Mouse (Mus musculus) megakaryocyte-erythroid progenitor cell, adult 5-6 weeks (primary cell): ENCODE measurements around the gene 6430628N08Rik. TPM values are rescaled to one million over a fixed set of nuclear protein-coding genes. Genes with fewer than 3 reads are reported as not detected.

Experiments used
- ATAC-seq: replicated peaks from 2 replicates; pipeline ENCODE4 v1.8.0; 2016; ENCODE audit warnings: mild to moderate bottlenecking, inconsistent platforms; ENCODE audit not compliant: severe bottlenecking, poor library complexity, low FRiP score, low TSS enrichment
- total RNA-seq, 2 experiments: library from RNA; stranded (forward) in 1 of 2; stranded (reverse) in 1 of 2; fragments of 200-1000, 215-1000 nt in 1 of 2; fragments of >200 nt in 1 of 2; fragmentation: Nextera tagmentation in 1 of 2; gene quantifications; 2 replicates each; pipeline ENCODE4 v1.2.3; 2014 to 2017

Gene 6430628N08Rik
- total RNA-seq, 2 experiments from 2014 or later: not detected

DNA sequence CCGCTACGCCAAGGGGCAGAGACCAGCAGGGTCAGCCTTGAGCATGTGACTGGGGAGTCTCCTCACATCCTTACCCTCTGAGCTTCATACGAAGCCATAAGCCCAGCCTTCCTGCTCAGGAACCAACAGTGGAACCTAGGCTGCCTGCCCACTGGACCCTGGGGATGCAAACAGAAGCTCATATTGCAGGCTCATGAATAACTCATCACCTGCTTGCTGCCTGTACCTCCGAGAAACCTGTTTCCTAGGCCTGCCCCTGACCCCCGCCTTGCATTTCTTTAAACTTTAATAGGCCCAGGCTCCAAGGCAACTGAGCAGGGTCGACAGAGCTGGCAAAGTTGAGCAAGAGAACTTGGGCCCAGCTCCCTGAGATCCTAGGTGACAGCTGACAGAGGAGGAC is 6.4 kb upstream of the 6430628N08Rik start, which contains the start of gene Kncn:
TSS of gene Kncn (plus strand) at position 379 of the 400 bp plus-strand sequence.
- ATAC-seq: no peak

DNA sequence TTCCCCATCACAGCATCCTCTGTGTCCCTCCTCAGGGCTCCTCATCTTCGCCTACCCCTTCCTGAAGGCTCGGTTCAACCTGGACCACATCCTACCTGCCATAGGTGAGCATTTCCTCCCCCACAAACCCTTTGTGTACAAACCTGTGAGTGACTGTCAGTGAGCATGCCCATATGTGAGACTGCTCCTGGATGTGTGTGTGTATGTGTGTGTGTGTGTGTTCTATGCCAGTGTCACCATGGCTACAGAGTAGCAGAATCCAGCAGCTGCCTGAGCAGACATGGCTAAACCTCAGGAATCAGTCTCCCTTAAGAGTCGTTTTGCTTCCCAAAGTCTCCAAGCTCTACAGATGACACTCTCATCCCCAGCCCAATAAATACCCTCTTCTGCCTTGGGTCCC is 4.6 kb upstream of the 6430628N08Rik start:
- no peak for ATAC-seq

DNA sequence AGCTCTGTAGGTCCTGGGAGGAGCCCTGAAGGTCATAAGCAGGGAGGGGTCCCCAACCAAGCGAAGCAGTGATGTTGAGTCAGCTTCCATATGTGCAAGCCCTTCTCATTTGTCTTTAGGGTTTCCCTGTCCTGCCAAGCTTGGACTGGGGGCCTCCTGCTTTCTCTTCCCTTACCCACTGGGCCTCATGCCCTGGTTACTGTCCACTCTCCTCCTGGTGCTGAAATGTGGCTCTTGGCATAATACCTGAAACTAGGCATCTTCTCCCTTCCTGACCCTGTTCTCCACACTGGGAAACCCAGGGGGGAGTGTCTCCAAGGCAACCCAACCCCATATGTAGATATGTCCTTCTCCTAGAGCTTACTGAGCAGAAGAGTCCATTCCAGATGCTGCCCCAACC is 3.6 kb upstream of the 6430628N08Rik start:
- ATAC-seq: peak; percentile 49; the same call in 1 of the 2 replicates

DNA sequence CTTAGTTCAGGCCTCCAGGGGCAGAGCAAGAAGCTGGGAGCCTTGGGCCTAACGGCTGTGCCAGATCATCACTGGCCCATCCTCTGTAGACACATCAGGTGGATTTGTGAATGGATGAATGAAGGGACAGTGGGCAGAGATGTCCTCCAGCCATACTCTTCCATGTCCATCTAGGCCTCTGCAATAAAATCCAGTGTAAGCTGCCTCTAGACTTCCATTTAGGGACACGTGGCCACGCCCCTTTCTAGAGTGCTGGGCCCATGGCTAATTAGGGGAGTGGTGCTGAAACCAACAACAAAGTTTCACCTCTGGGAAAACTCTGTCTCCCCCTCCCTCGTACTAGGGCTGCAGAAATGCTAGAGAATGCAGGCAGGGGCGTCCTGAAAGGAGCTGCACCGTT is 399 bp upstream of the 6430628N08Rik start:
- no peak for ATAC-seq

DNA sequence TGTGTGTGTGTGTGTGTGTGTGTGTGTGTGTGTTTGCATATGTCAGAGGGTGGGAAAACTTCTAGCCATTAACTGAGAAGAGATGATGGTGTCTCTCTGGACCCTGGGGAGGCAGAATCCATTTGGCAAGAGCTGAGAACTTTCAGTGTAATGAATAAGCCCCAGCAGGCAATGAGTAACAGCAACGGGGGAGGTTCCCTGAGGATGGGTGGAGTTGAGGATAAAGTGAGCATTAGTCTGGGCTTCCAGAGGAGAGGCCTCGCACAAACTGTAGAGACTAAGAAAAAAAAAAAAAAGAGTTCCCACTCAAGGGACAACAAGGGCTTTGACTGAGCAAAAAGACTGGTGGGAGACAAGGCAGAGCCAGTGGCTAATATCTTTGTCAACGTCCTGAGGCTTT is 3.8 kb downstream of the 6430628N08Rik start:
- ATAC-seq: no peak

DNA sequence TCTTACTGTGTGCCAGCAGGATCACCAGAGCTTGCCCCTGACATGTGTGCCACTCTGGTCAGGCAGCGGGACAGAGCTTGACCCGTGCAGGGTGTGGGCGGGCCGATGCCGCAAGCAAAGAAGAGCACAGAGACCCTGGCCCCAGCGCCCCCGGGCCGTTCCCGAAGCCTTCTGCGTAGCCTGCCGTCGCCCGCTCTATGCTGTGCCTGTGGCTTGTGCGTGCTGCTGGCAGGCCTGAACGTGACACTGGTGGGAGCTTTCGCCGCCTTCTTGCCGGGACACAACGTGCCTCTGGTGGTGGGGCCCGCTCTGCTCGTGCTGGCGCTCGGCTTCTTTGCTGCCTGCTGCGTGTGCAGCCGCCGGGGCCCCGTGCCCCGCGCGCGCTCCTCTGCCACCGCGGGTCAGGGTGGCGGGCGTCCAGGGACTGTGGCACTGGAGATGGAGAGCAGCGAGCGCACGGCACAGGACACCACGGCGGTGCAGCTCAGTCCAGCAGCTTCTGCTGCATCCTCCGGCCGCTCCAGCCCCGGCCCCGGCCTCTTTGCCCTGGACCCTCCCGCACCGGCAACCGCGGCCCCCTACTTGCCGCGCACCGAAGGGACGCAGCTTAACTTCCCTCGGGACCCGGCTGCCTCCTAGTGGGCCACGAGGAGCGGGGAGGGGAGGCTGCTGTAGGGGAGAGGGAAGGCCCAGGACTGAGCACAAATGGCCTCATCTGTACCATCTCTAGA is 7.6 kb downstream of the 6430628N08Rik start:
- no peak for ATAC-seq

DNA sequence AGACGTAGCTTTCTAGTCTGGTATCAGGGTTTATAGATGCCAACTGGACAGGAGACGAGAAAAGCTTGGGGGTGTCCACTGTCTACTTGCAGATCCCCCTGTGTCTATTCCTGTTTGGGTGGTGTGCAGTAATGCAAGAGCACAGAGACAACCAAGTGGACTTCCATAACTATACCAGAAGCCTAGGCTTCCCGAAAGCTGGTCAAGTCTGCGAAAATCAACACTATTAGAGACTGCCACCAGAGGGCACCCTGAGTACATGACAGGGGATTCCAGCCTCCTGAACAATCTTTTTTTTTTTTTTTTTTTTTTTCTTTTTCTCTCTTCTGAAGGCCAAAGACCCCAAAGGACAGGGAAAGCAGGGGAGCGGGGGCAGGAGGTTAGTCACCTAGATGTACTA is 12.4 kb downstream of the 6430628N08Rik start:
- peak; percentile 75 for ATAC-seq

DNA sequence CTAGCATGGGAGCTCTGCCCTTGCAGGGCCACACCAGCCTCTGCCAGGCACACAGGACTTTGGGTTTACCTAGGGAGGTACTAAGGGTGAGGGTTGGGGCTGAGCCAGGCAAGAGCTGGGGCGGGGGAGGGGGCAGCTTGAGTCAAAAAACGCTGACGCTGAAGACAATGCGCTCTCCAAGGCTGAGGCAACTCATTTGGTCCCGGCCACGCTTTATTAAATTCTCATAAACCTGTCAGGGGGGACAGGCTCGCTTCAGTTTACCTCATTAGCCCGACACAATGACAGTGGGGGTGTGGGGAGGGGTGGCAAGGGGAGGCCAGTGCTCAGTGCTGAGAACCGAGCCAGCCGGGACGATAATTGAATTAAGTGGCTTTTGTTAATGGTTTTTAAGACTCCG is 13.9 kb downstream of the 6430628N08Rik start:
- ATAC-seq: no peak

DNA sequence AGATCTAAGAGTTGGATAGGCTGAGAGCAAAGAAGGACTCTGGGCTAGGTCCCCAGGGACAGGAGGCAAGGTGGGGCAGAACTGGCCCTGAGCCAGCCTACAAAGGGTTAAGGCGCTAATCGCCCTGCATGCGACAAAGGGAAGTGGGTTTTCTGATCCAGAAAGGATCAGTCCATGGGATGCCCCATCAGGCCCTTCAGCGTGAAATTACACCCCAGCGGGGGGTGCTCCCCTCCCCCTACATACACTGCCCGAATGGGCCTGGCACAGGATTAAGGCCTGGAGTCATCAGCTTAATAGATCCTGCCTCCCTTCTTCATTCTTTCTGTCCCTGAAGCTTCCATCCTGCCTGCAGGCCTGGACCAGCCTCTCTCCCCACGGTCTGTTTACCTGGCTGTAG is 15.2 kb downstream of the 6430628N08Rik start:
- no peak for ATAC-seq

DNA sequence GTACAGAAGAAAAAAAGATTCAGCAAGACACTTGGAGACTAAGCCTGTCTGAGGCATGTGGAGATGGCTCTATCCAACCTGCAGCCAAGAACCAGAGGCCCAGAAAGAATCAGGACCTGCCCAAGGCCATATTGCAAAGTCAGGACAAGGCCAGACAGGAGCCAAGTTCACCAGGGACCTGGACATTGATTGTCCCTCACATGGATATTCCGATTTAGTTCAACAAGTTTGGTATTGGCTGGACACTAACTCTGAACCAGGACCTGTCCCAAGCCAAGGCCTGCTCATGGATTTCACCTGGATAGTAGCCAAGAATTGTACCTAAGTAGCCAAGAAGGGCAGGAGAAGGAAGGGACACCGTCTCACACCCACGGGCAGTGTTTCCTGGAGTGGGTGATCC is 16.3 kb downstream of the 6430628N08Rik start:
- no peak for ATAC-seq

DNA sequence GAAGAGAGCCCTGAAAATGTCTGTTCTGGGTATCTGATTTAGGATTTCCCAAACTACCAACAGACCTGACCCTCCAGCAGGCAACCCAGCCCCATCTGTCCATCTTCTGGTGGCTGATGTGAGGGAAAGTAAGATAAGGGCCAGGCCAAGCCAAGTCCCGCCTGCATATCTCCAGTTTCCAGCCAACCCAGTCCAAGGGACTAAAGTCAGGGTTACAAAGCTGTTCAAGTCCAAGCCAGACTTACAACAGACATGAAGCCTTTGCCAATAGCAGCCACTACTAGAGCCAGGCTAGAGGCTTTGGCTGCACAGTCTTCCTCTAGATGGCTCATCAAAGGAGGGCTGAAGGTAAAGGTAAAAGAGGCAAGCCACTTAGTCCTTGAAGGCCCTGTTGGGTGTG is 17.5 kb downstream of the 6430628N08Rik start:
- peak; percentile 60 for ATAC-seq

DNA sequence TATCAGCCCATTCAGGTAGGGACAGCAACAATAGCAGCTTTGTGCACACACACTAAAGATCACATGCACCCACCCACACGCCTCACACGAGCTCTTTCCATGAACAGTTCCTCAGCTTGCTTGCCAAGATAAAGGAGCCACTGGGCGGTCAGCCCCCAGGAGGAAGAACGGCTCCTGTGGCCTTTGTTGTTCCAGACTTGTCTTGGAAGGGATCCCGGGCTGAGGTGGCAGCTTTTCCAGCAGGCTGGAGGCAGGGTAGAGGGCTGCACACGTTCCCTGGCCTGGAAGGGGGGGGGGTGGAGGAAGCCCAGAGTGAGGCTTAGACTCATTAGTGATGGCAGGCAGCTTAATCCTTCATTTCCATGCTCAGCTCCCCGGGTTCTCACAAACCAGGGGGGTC is 18.2 kb downstream of the 6430628N08Rik start:
- ATAC-seq: no peak

DNA sequence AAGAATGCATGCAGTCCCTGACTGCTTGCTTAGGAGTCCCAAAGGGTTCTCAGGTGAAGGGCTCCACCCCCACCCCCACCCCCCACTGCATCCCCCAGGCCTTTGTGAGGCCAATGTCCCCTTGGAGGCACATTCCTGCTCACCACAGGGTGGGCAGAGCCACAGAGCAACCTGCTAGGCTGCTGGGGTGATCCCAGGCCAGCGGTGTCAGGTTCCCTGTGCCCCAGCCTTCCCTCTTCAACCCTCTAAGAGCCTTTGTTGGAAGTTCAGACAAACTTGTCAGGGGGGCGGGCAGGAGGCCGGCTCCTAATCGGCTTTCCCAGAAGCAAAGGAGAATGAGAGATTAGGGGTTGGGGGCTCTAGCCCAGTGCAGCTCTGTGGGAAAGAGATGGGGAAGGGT is 21.1 kb downstream of the 6430628N08Rik start:
- no peak for ATAC-seq

DNA sequence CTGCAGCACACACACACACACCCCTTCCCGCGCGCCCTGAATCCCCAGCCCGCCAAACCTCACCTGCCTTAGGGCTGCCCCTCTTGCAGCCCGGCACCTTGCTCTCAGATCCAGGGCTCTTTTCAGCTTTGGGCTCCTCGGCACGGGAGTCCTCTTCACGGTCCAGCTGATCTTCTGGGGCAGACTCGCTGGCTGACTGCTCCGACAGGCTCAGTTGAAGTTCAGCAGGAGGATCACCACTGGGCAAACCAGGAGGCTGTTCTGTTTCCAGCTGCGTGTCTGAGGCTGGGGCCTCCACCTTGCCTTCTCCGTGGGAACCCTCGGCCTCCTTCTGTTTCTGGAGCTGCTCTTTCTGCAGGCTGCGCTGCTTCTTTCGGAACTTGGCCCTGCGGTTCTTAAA is 29.4 kb downstream of the 6430628N08Rik start:
- ATAC-seq: no peak

DNA sequence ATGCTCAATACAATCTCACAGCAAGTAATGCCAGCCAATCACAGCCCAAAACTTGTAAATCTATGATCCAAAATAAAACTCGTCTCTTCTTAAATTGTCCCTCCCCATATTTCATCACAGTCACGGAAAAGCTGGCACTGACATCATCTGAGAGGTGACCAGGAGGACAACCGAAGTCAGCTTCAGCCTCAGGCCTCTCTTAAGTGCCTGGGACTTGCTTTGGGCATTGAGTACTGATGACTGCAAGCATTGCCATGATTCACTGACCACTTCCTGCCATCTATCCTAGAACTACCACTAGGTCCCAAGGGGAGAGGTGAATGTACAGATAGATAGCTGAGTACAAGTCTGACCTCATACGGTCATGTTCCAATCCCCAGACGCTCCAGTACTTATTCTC is 32.2 kb downstream of the 6430628N08Rik start:
- no peak for ATAC-seq

DNA sequence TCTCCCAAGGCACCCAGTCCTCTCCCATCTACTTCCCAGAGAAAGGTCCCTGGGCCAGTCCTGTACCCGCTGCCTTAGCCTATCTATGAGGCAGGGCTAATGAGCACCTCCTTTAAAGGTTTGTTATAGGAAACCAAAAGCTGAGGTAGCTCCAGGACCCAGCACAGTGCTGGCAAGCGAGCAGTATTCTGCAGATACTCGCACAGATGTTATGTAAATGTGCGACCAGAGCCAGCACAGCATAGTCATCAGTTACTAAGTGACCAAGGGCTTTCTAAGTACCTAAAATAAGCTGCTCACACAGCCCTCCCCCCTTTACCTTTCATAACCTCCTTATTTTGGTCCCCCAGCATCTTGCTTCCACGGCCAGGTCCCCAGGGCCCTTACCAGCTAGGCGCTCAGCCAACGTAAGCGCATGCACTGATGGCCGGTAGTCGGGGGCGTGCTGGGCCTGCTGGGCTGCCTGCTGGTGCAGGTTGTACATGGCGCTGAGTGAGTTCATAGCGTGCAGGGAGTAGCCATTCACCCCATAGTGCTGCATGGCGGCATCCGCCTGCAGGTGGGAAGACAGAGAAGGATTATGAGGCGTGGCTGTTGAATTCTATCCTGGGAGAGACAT is 32.9 kb downstream of the 6430628N08Rik start:
- ATAC-seq: no peak

DNA sequence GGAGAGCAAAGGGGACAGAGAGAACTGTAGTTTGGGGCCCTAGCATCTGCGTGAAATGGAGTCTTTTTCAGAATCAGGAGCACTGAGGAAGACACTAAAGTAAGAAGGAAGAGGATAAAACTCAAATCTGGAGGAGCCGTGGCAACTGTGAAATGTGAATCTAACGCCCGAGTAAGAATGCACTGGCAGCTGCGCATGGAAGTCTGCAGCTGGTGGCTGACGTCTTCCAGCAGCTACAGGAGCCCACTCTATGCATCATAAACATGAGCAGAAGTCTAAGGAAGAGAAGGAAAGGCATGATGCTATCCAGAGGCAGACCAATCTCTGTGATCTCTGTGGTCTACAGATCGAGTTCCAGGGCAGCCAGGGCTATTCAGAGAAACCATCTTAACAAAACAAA is 37.2 kb downstream of the 6430628N08Rik start:
- ATAC-seq: no peak

DNA sequence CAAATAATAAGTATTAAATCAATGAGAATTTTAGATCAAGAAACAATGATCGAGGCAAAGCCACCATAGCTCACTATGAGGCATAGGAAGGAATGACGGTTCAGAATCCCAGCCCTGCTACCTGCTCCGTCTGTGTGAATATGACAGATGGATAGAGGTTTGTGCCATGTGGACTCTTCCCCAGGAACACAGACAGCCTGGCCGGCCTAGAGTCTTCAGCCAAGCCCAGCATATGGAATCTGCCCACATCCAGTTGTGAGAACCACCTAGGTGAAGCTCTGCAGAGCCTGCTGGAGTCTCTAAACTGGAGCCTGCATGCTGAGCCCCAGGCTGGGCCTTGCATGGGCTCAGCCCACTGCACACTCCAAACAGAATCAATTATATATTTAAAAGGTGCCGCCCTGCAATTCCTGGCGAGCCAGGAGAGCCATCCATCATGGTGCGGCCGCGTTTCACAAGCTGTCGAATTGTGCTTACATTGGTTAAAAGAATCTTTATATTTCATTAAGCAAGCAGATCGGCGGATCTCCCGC is 41.2 kb downstream of the 6430628N08Rik start:
- no peak for ATAC-seq

DNA sequence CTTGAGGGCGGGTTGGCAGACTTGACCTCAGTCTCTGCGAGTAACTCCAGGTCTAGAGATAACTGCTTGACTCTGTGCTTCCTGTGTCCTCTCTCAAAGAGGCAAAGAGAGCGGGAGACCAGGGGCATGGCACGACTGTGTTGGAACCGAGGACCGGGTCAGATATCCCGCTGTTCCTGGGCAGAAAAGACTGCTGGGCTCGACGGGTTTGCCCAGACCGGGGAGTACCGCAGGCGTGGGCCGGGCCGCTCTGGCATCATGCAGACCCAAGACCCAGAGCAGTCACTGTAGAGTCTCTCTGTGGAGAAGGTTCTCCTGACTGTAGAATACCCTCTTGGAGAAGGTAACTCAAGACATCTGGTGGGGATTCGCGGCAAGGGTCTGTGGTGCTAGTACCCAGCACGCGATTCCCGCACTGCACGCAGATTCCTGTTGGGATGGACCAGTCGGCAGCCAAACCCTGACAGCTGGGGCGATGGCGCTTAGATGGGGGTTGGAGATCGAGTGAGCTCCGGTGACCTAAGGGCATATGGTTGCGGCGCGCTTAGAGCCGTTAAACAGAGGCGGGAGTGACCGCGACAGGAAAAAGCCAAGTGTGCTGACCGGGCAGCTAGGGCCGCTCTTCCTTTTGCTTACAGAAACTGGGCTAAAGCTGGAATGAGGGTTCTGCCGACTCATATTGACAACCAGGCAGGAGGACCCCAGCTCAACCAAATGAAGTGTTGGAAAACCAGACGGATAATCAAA is 45.5 kb downstream of the 6430628N08Rik start:
- ATAC-seq: no peak

DNA sequence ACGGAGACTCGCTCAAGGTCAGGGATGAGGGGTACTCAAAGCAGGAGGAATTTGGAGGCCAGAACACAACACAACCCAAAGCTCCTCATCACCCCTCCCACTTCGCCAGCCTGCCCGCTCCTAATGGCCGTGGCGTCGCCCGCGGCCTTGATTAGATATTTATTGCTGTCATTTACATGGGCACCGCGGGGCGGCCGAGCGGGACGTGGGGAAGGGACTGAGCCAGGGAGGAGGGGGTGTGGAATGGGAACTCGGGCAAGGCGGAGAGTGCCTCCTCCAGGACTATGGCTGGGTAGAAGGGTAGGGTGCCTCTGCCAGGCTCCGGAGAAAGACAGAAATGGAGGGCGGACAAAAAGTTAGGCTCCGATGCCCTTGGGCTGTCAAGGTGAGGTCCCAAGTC is 46.2 kb downstream of the 6430628N08Rik start:
- ATAC-seq: no peak
